ENCODE assay signal across 8 mouse cellular contexts in genomic region chr9:58581958-58582540, GRCm38 (mm10). TPM values are rescaled to one million over a fixed set of nuclear protein-coding genes. Genes with fewer than 3 reads are reported as not detected.
DNase-seq lines count a peak whose midpoint lies in the region; ATAC-seq and TF ChIP-seq lines count a peak whose summit lies in the region.

TSS of gene Nptn (plus strand) at chr9:58582240.

- H3K36me3 ChIP-seq in C2C12 (ENCODE audit: control insufficient read depth, insufficient read depth) (no peaks in the 10 kb centered on the region), myocyte (ENCODE audit: control insufficient read depth, insufficient read depth) (no peaks in the 10 kb centered on the region)
- peaks cover 7% of the 10 kb centered on the region for H3K36me3 ChIP-seq in erythroblast, embryonic 14.5 days (ENCODE audit: control insufficient read depth)
- no peaks in the 10 kb centered on the region for H3K36me3 ChIP-seq in heart, embryonic 11.5 days (ENCODE audit: control insufficient read depth, insufficient read depth, low read length)
- H3K36me3 ChIP-seq in kidney, embryonic 16.5 days (ENCODE audit: insufficient read depth, low read length) = no peaks in the 10 kb centered on the region
- H3K36me3 ChIP-seq in liver, adult 2 months (ENCODE audit: control insufficient read depth, insufficient read depth, low read length) = no peaks in the 10 kb centered on the region
- no peaks in the 10 kb centered on the region for H3K36me3 ChIP-seq in splenic B cell, adult 2 months (ENCODE audit: control insufficient read depth, insufficient read depth, low read length, poor library complexity, severe bottlenecking)

- H3K4me1 ChIP-seq in erythroblast, embryonic 14.5 days (ENCODE audit: control insufficient read depth) = peaks cover 45% of the 10 kb centered on the region
- H3K4me1 ChIP-seq in heart, embryonic 11.5 days (ENCODE audit: control insufficient read depth, insufficient read depth, low read length) = peaks cover 9% of the 10 kb centered on the region
- H3K4me1 ChIP-seq in kidney, embryonic 16.5 days (ENCODE audit: insufficient read depth, low read length) = peaks cover 21% of the 10 kb centered on the region
- H3K4me1 ChIP-seq in liver, adult 2 months (ENCODE audit: control insufficient read depth, insufficient read depth, low read length) = peaks cover 5% of the 10 kb centered on the region

- peak; percentile 100 for DNase-seq in brain, embryonic 14.5 days (ENCODE audit: low read depth)
- DNase-seq in liver, adult 2 months (ENCODE audit: extremely low read depth, low read depth, low spot score) = peak; percentile 81
- peak; percentile 99 for DNase-seq in splenic B cell, adult 2 months (ENCODE audit: low read depth, low spot score)

- TF ChIP-seq CTCF in C2C12 (IDR thresholded peaks at IDR 0.05; ENCODE audit: control insufficient read depth, insufficient read depth, insufficient read length) = no peak
- no peak for TF ChIP-seq CTCF in brain, embryonic 14.5 days (IDR thresholded peaks at IDR 0.05; ENCODE audit: borderline replicate concordance, extremely low read depth, insufficient read depth, insufficient read length)
- TF ChIP-seq CTCF in liver, adult 2 months (IDR thresholded peaks at IDR 0.05; ENCODE audit: low read depth, low read length) = no peak

- peak; percentile 98 for ATAC-seq in heart, embryonic 11.5 days (replicated peaks; ENCODE audit: insufficient number of reproducible peaks, low FRiP score, low TSS enrichment)
- peak; percentile 99 for ATAC-seq in kidney, embryonic 16.5 days (ENCODE audit: low FRiP score, low TSS enrichment)

- H3ac ChIP-seq in C2C12 (ENCODE audit: control insufficient read depth, insufficient read length, low read depth) (peak within 1 kb of the TSS; percentile 81), myocyte (ENCODE audit: control insufficient read depth, insufficient read length) (peak within 1 kb of the TSS; percentile 78)

- no peaks in the 10 kb centered on the region for H3K27me3 ChIP-seq in C2C12 (ENCODE audit: control insufficient read depth, insufficient read depth, insufficient read length)
- H3K27me3 ChIP-seq in erythroblast, embryonic 14.5 days (ENCODE audit: control insufficient read depth) = no peaks in the 10 kb centered on the region
- no peaks in the 10 kb centered on the region for H3K27me3 ChIP-seq in heart, embryonic 11.5 days (ENCODE audit: control insufficient read depth, insufficient read depth, low read length)
- H3K27me3 ChIP-seq in kidney, embryonic 16.5 days (ENCODE audit: insufficient read depth, low read length) = no peaks in the 10 kb centered on the region
- no peaks in the 10 kb centered on the region for H3K27me3 ChIP-seq in liver, adult 2 months (ENCODE audit: control insufficient read depth, insufficient read depth, low read length)
- H3K27me3 ChIP-seq in myocyte (ENCODE audit: control insufficient read depth, insufficient read depth, insufficient read length) = no peaks in the 10 kb centered on the region
- no peaks in the 10 kb centered on the region for H3K27me3 ChIP-seq in splenic B cell, adult 2 months (ENCODE audit: control insufficient read depth, insufficient read depth, low read length, poor library complexity, severe bottlenecking)

- TF ChIP-seq POLR2A in brain, embryonic 14.5 days (IDR thresholded peaks at IDR 0.05; ENCODE audit: borderline replicate concordance, extremely low read depth, insufficient read depth, insufficient read length, poor library complexity, severe bottlenecking) = peak; percentile 86
- TF ChIP-seq POLR2A in liver, adult 2 months (IDR thresholded peaks at IDR 0.05; ENCODE audit: extremely low read depth, insufficient read depth, low read length) = peak; percentile 86
- peak; percentile 75 for TF ChIP-seq POLR2A in myocyte (IDR thresholded peaks at IDR 0.05; ENCODE audit: insufficient read length, low read depth)

- peak within 1 kb of the TSS; percentile 72 for H3K4me3 ChIP-seq in C2C12 (ENCODE audit: insufficient read depth, poor library complexity, severe bottlenecking)
- H3K4me3 ChIP-seq in erythroblast, embryonic 14.5 days (replicated peaks) = peak within 1 kb of the TSS; percentile 89
- peak within 1 kb of the TSS; percentile 78 for H3K4me3 ChIP-seq in heart, embryonic 11.5 days (ENCODE audit: low read depth, low read length)
- H3K4me3 ChIP-seq in kidney, embryonic 16.5 days (ENCODE audit: low read length) = peak within 1 kb of the TSS; percentile 89
- H3K4me3 ChIP-seq in liver, adult 2 months (ENCODE audit: insufficient read depth, low read depth, low read length) = peak within 1 kb of the TSS; percentile 85
- peak within 1 kb of the TSS; percentile 88 for H3K4me3 ChIP-seq in myocyte

- peaks cover 45% of the 10 kb centered on the region for H3K79me3 ChIP-seq in C2C12 (ENCODE audit: low read depth)

- H3K27ac ChIP-seq in heart, embryonic 11.5 days (ENCODE audit: low read depth, low read length) = peak within 1 kb of the TSS; percentile 94
- H3K27ac ChIP-seq in kidney, embryonic 16.5 days (ENCODE audit: low read length) = peak within 1 kb of the TSS; percentile 96
- H3K27ac ChIP-seq in liver, adult 2 months (replicated peaks; ENCODE audit: insufficient read depth, low read depth, low read length) = peak within 1 kb of the TSS; percentile 83

- H3K9ac ChIP-seq in heart, embryonic 11.5 days (ENCODE audit: low read depth, low read length) = peak within 1 kb of the TSS; percentile 90
- peak within 1 kb of the TSS; percentile 97 for H3K9ac ChIP-seq in kidney, embryonic 16.5 days (replicated peaks; ENCODE audit: low read length)
- H3K9ac ChIP-seq in liver, adult 2 months (ENCODE audit: low read depth, low read length) = peak within 1 kb of the TSS; percentile 91

- no peaks in the 10 kb centered on the region for H3K9me3 ChIP-seq in erythroblast, embryonic 14.5 days (ENCODE audit: control insufficient read depth, low read length)
- no peaks in the 10 kb centered on the region for H3K9me3 ChIP-seq in heart, embryonic 11.5 days (replicated peaks; ENCODE audit: control insufficient read depth, low read length)
- H3K9me3 ChIP-seq in kidney, embryonic 16.5 days (ENCODE audit: low read length) = no peaks in the 10 kb centered on the region

- H3K79me2 ChIP-seq in C2C12 (ENCODE audit: control insufficient read depth, insufficient read depth) (peaks cover 47% of the 10 kb centered on the region), myocyte (ENCODE audit: control insufficient read depth, insufficient read depth) (peaks cover 44% of the 10 kb centered on the region)
- H3K79me2 ChIP-seq in liver, adult 2 months (ENCODE audit: control insufficient read depth, insufficient read depth, low read length) = peaks cover 6% of the 10 kb centered on the region; the same call in 1 of the 2 replicates

- WGBS in heart, embryonic 11.5 days (ENCODE audit: insufficient replicate concordance) = under 1% methylated on average over 40 of the region's 56 CpGs
- WGBS in kidney, embryonic 16.5 days = under 1% methylated on average over 31 of the region's 56 CpGs
- under 1% methylated on average over 49 of the region's 56 CpGs for WGBS in liver, adult 2 months

- peak within 1 kb of the TSS; percentile 74 for H3K4me2 ChIP-seq in heart, embryonic 11.5 days
- H3K4me2 ChIP-seq in kidney, embryonic 16.5 days (replicated peaks; ENCODE audit: low read depth, low read length) = peak within 1 kb of the TSS; percentile 85
- H3K4me2 ChIP-seq in myocyte (ENCODE audit: low read depth) = peak within 1 kb of the TSS; percentile 99

TF ChIP-seq in C2C12, 6 proteins besides CTCF, POLR2A, EP300 and RAD21:
- peak; percentile 91 for TF ChIP-seq USF1 (IDR thresholded peaks at IDR 0.05; ENCODE audit: low read depth)
- TF ChIP-seq CEBPB (IDR thresholded peaks at IDR 0.05; ENCODE audit: low read depth) = no peak

TF ChIP-seq in myocyte, 11 proteins besides CTCF, POLR2A, EP300 and RAD21:
- TF ChIP-seq POLR2AphosphoS2 (IDR thresholded peaks at IDR 0.05; ENCODE audit: insufficient read length, low read depth) = peak; percentile 91
- no peak for TF ChIP-seq MAX (IDR thresholded peaks at IDR 0.05; ENCODE audit: low read depth)
- no peak for TF ChIP-seq E2F4 (IDR thresholded peaks at IDR 0.05; ENCODE audit: insufficient read depth)
- TF ChIP-seq TCF3 (IDR thresholded peaks at IDR 0.05; ENCODE audit: insufficient read length, low read depth) = no peak
- TF ChIP-seq USF1 (IDR thresholded peaks at IDR 0.05; ENCODE audit: low read depth) = peak; percentile 88
- TF ChIP-seq CEBPB (IDR thresholded peaks at IDR 0.05; ENCODE audit: insufficient read depth, poor library complexity, severe bottlenecking) = no peak
- no peak for TF ChIP-seq SRF (IDR thresholded peaks at IDR 0.05; ENCODE audit: control insufficient read depth, insufficient read length, low read depth)
- no peak for TF ChIP-seq MYOG (IDR thresholded peaks at IDR 0.05; ENCODE audit: control insufficient read depth in 1 of 3, insufficient read depth in 1 of 3, insufficient read length in 2 of 3, low read depth in 2 of 3)
- TF ChIP-seq TCF12 (IDR thresholded peaks at IDR 0.05; ENCODE audit: insufficient read depth, poor library complexity, severe bottlenecking) = no peak
- TF ChIP-seq MYOD1 (IDR thresholded peaks at IDR 0.05; ENCODE audit: control insufficient read depth in 1 of 3, insufficient read length in 2 of 3, low read depth in 2 of 3) = peak in 1 of 3 experiments; percentile 3

RNA-seq across cellular contexts. Expression of gene Nptn, which starts in this region (rescaled TPM):
- polyA plus RNA-seq in C2C12 (2012; fragmentation: generic; extraction: Trizol) (262 TPM), myocyte (2012; fragmentation: generic; extraction: Trizol) (349 TPM)
- 342 and 371 TPM in 2 replicates for polyA plus RNA-seq in brain, embryonic 14.5 days (2012; rRNA removed)
- polyA plus RNA-seq in erythroblast, embryonic 14.5 days (2012) = 31.4 and 44.6 TPM in 2 replicates
- 127 and 134 TPM in 2 replicates for polyA plus RNA-seq in heart, embryonic 11.5 days (2014; fragmentation: Nextera tagmentation; extraction: Ambion mirVana)
- polyA plus RNA-seq in kidney, embryonic 16.5 days (2015; fragmentation: Nextera tagmentation; extraction: Ambion mirVana) = 135 and 139 TPM in 2 replicates
- 55.6 and 65.2 TPM in 2 replicates for total RNA-seq in liver, adult 2 months (2014; rRNA removed)
- 115 and 141 TPM in 2 replicates for polyA plus RNA-seq in liver, adult 2 months (2012; rRNA removed)

Comparison
In these comparisons a context has a peak if more than half of its experiments do, and no peak if none do; other contexts are left out.
1. Peak in every context shown above with its lines: DNase-seq, ATAC-seq, H3K4me3 ChIP-seq and H3K27ac ChIP-seq.